Mouse (Mus musculus) heart, adult 9 months (tissue): ENCODE measurements around the gene P2rx2.

ENCODE experiments used
- DNase-seq, 2 experiments: peaks; one replicate each; pipeline ENCODE4 v3.0.0; 2022; ENCODE audit warnings: low spot score in 2 of 2

The P2rx2 gene

GRCm38 (mm10) chr5:110330508-110330907 is 12.5 kb downstream of the P2rx2 start:
- DNase-seq = no peak

DNA sequence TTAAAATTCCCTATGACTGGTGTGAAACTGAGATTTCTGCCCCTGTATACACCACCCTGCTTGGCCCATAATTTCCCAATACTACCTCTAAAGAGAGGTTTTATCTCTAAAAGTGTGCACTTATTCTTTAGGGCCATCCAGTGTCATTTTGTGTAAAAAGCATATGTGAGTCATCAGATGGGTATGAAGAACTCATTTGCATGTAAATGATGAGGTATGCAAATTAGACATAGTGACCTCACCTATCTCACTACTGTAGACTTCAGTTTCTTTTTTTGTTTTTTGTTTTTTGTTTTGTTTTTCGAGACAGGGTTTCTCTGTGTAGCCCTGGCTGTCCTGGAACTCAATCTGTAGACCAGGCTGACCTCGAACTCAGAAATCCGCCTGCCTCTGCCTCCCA is 29.9 kb downstream of the P2rx2 start:
- DNase-seq = no peak

- DNase-seq = no peak
These were observed 34.2 kb downstream of the P2rx2 start for GRCm38 (mm10) chr5:110308861-110309260.

DNA sequence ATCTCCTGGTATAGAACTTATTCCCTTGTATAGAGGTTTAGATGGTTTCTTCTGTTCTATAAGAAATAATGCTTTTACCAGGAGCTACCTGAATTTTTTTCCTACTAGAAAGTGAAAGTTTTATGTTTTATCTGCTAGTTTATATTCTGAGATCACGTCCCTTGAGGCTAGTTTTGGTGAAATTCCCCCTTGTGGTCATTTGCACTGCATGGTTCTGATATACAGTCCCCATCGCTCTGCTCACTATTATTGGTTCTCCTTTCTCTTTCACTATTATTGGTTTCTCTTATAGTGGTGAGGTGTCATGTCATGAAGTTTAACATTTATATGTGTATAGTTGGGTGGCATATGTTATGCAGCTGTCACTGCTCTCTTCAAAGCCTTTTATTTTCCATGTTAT is 42.4 kb downstream of the P2rx2 start:
- no peak for DNase-seq

DNA sequence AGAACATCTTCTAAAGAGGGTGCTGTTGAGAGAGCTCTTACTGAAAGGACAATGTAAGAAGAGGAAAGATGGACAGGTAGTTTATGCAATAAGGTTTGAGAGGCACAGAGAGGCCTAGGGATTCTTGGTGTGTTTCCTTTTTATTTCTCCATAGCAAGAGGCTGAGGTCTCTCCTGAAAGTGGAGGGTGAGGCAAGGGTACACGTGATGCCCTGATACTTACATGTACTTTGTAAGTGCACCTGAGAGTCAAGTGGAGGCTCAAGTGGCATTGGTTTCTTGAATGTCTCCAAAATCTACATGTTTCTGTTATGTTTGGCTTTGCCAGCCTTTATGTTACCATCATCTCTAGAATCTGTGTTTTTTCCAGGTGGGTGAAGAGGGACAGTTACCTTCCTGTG is 46.4 kb downstream of the P2rx2 start:
- DNase-seq = no peak

- DNase-seq = no peak
These were observed 51.4 kb downstream of the P2rx2 start for GRCm38 (mm10) chr5:110291649-110292048.
